Mouse (Mus musculus) liver, adult 2 months (tissue): ENCODE measurements around the gene Ino80d. TPM values are rescaled to one million over a fixed set of nuclear protein-coding genes. Genes with fewer than 3 reads are reported as not detected.

Experiments
- DNase-seq: peaks from one replicate; pipeline ENCODE4 v3.0.0-alpha.2; 2011; ENCODE audit warnings: low read depth, low spot score; ENCODE audit errors: extremely low read depth
- H3K27ac ChIP-seq: fragments of 200-500 bp; replicated peaks from 2 replicates; pipeline ENCODE4 v1.5.1; 2012; ENCODE audit warnings: low read depth, mild to moderate bottlenecking, control low read depth, inconsistent platforms, low read length; ENCODE audit not compliant: insufficient read depth
- H3K27me3 ChIP-seq: fragments of 200-500 bp; 2 replicates; pipeline ENCODE4 v1.6.1; 2012; ENCODE audit warnings: mild to moderate bottlenecking, moderate library complexity, low read length, inconsistent platforms; ENCODE audit not compliant: control insufficient read depth, insufficient read depth
- H3K36me3 ChIP-seq: fragments of 200-500 bp; 2 replicates; pipeline ENCODE4 v1.6.1; 2012; ENCODE audit warnings: low read length, inconsistent platforms; ENCODE audit not compliant: control insufficient read depth, insufficient read depth
- H3K4me1 ChIP-seq: fragments of 200-500 bp; 2 replicates; pipeline ENCODE4 v1.6.1; 2011; ENCODE audit warnings: low read length; ENCODE audit not compliant: control insufficient read depth, insufficient read depth
- H3K4me3 ChIP-seq: fragments of 200-500 bp; 2 replicates; pipeline ENCODE4 v1.5.1; 2011; ENCODE audit warnings: low read depth, mild to moderate bottlenecking, control low read depth, low read length, moderate library complexity; ENCODE audit not compliant: insufficient read depth
- H3K79me2 ChIP-seq: fragments of 200-500 bp; 2 replicates; pipeline ENCODE4 v1.6.1; 2012; ENCODE audit warnings: inconsistent platforms, mild to moderate bottlenecking, low read length, moderate library complexity; ENCODE audit not compliant: control insufficient read depth, insufficient read depth
- H3K9ac ChIP-seq: fragments of 200-500 bp; 2 replicates; pipeline ENCODE4 v1.6.1; 2012; ENCODE audit warnings: low read depth, mild to moderate bottlenecking, control low read depth, inconsistent platforms, low read length
- CTCF ChIP-seq: fragments of 200-500 bp; IDR thresholded peaks from 2 replicates; pipeline ENCODE4 v1.5.1; 2011; ENCODE audit warnings: low read depth, low read length, control low read depth
- POLR2A ChIP-seq: fragments of 200-500 bp; IDR thresholded peaks from 2 replicates; pipeline ENCODE4 v1.6.1; 2011; ENCODE audit warnings: low read length, control low read depth; ENCODE audit not compliant: insufficient read depth; ENCODE audit errors: extremely low read depth
- WGBS: fragments of 180-500 bp; shearing (Covaris S2); methylation state at CpG from one replicate; pipeline ENCODE4 v1.1.7; 2018; 5-methylcytosine and 5-hydroxymethylcytosine counted together
- polyA plus RNA-seq: library from polyadenylated mRNA; depleted of rRNA; stranded (reverse); fragments of >200 nt; gene quantifications from 2 replicates; pipeline ENCODE4 v1.2.3, GENCODE M21; 2012
- total RNA-seq: library from RNA; depleted of rRNA; stranded (reverse); fragments of >200 nt; gene quantifications from 2 replicates; pipeline ENCODE4 v1.2.3, GENCODE M21; 2014

The Ino80d gene
- total and polyA plus RNA-seq, 2 experiments = 5.2 to 5.3 TPM

DNA sequence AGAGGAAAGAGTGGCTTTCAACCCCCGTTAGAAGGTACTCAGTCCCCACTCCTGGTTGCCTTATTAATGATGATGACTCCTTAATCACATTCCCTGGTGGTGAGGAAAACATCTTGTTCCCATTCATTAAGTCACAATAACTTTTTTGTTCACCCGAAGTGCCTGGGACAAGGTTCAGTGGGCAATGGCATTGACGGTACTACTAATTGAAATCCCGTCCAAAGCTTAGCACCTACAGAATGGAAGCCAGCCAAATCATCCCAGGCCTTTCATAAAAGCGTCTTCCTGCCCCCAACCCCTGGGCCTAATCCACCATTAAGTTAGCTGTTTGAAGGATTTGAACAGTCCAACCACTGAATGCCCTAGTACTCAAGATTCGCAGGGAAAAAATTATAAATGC, 159.1 kb downstream of the Ino80d start:
- no peak for DNase-seq
- WGBS = 89% methylated on average over 6 of the region's 6 CpGs
- H3K4me3 ChIP-seq = no peak overlapping the region
- H3K9ac ChIP-seq = no peak overlapping the region
- TF ChIP-seq POLR2A = no peak
- no peak for TF ChIP-seq CTCF
- H3K79me2 ChIP-seq = no peaks in the 10 kb centered on the region
- H3K27ac ChIP-seq = no peak overlapping the region
- H3K36me3 ChIP-seq = no peaks in the 10 kb centered on the region
- H3K4me1 ChIP-seq = no peaks in the 10 kb centered on the region
- no peaks in the 10 kb centered on the region for H3K27me3 ChIP-seq

DNA sequence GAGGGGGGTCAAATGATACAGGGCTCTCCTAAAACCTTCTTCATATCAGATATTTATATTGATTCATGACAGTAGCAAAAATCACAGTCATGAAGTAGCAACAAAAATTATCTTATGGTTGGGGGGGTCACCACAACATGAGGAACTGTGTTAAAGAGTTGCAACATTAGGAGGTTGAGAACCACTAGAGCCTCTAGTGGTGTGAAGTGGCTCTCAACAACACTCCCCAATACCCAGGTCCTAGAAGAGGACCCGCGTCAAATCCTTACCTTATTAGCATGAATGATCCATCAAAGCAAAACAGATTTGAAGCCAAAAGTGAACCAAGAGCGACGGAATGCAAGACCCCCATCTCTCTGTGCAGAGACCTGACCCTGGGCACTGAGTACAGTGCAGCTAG, 161.4 kb downstream of the Ino80d start:
- Histone ChIP-seq H3K27ac (no peak overlapping the region), H3K36me3 (no peaks in the 10 kb centered on the region), H3K4me1 (no peaks in the 10 kb centered on the region), H3K4me3 (no peak overlapping the region), H3K9ac (no peak overlapping the region), H3K27me3 (no peaks in the 10 kb centered on the region), H3K79me2 (no peaks in the 10 kb centered on the region)
- no peak for TF ChIP-seq POLR2A
- no peak for TF ChIP-seq CTCF
- 84% methylated on average over 4 of the region's 4 CpGs for WGBS
- DNase-seq = no peak

DNA sequence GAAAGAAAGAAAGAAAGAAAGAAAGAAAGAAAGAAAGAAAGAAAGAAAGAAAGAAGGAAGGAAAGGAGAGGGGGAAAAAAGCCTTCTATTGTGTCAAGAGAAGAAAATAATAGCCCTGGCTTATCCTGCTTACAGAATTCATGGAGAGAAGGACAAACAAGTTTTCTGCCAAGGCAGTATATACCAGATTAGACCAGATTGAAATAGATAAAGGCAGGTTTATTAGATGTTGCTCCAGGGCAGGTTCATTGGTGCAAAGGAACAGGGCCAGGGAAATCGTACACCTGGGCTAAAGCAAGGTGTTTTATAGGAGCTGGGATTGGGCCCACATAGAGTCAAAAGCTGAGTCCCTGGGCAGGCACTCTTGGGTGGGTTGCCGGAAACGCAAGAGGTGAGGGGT, 162.1 kb downstream of the Ino80d start:
- H3K36me3 ChIP-seq = no peaks in the 10 kb centered on the region
- TF ChIP-seq CTCF (no peak), POLR2A (no peak)
- no peaks in the 10 kb centered on the region for H3K79me2 ChIP-seq
- H3K4me1 ChIP-seq = no peaks in the 10 kb centered on the region
- DNase-seq = no peak
- no peak overlapping the region for H3K27ac ChIP-seq
- H3K27me3 ChIP-seq = no peaks in the 10 kb centered on the region
- WGBS = 89% methylated on average over 3 of the region's 3 CpGs
- no peak overlapping the region for H3K4me3 ChIP-seq
- no peak overlapping the region for H3K9ac ChIP-seq

DNA sequence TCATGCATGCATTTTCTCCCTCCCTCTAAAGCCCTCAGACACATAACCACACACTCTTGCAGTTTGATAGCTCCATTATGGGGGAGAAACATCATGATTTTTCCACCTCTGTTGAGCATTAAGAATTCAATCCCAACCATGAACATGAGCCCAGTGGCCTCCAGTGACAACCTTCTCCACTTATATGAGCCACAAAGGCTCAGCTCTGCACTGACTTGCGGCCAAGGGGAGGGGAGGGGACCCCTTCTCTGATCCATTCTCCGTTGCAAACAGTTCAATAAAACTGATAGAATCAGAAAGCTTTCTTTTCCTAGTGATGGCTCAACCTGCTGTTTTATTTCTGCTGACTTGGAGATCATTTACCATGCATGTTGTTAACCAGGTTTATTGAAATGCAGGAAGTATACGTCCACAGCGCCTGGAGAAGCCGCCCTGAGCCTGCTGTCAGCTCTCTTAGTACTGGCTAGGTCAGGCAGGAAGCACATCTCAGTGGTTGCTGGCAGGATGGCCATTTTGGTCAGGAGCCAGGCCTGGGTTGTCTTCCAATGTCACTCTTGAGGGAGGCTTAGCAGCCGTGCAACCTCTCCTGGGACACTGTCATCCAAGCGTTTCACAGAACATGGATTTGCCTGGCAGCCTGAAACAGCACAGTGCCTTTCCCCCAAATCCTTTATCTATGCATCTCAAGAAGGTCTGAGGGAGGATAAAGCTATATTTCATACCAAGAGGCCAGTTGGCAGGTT, 163.2 kb downstream of the Ino80d start:
- no peak for DNase-seq
- Histone ChIP-seq H3K79me2 (no peaks in the 10 kb centered on the region), H3K27ac (no peak overlapping the region), H3K36me3 (no peaks in the 10 kb centered on the region), H3K4me1 (no peaks in the 10 kb centered on the region), H3K9ac (no peak overlapping the region), H3K27me3 (no peaks in the 10 kb centered on the region), H3K4me3 (no peak overlapping the region)
- WGBS = 60% methylated on average over 7 of the region's 7 CpGs
- TF ChIP-seq POLR2A (no peak), CTCF (no peak)

DNA sequence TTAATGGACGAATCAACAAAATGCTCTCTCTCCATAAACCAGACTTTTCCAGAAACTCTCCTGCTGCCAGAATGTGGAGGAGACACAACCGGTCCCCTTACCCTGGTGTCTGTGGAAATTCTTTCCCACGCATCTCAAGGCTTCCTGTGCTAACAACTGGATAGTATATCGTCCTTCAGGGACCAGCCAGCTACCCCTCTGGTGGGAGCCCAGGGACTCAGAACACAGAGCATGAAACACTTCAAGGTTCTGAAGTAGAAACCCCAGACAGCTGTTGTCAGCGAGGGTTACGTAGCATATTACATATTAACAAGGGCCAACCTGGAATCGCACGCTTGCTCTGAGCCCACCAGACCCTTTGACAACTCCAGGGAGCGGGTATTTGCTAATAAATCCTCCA, 163.9 kb downstream of the Ino80d start:
- no peaks in the 10 kb centered on the region for H3K4me1 ChIP-seq
- no peaks in the 10 kb centered on the region for H3K36me3 ChIP-seq
- WGBS = 92% methylated on average over 9 of the region's 9 CpGs
- H3K27ac ChIP-seq = no peak overlapping the region
- H3K27me3 ChIP-seq = no peaks in the 10 kb centered on the region
- no peak overlapping the region for H3K9ac ChIP-seq
- no peak for TF ChIP-seq CTCF
- TF ChIP-seq POLR2A = no peak
- DNase-seq = no peak
- no peaks in the 10 kb centered on the region for H3K79me2 ChIP-seq
- H3K4me3 ChIP-seq = no peak overlapping the region

DNA sequence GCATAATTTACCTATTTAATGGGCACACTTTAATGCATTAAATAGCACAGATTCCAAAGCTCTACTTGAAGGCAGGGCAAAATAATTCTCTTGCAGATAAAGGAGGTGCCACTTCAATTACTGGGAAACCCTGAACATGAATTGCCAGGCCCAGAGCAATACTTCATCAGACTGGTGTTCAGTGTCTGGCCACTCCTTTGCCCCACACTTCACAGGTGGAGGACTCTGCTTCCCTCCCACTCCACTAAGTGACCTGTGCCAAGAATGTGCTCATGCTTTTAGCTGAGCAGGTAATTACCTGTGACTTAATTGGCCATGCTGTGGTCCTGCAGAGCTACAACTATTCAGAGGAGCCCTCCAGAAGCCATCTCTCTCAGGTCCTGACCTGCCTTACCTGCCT, 166.7 kb downstream of the Ino80d start:
- no peaks in the 10 kb centered on the region for H3K79me2 ChIP-seq
- H3K9ac ChIP-seq = no peak overlapping the region
- H3K4me3 ChIP-seq = no peak overlapping the region
- H3K27me3 ChIP-seq = no peaks in the 10 kb centered on the region
- no peaks in the 10 kb centered on the region for H3K4me1 ChIP-seq
- DNase-seq = no peak
- no peak for TF ChIP-seq POLR2A
- no peak for TF ChIP-seq CTCF
- no peak overlapping the region for H3K27ac ChIP-seq
- no peaks in the 10 kb centered on the region for H3K36me3 ChIP-seq
